Mouse (Mus musculus) liver (tissue): ENCODE measurements around the gene Slc16a10.
A peak's percentile ranks its signal among the peaks of the same experiment; 100 is the strongest.

Experiments
- DNase-seq: peaks from one replicate; pipeline ENCODE4 v3.0.0-alpha.2; 2020; ENCODE audit warnings: mixed read lengths

Gene Slc16a10

DNA sequence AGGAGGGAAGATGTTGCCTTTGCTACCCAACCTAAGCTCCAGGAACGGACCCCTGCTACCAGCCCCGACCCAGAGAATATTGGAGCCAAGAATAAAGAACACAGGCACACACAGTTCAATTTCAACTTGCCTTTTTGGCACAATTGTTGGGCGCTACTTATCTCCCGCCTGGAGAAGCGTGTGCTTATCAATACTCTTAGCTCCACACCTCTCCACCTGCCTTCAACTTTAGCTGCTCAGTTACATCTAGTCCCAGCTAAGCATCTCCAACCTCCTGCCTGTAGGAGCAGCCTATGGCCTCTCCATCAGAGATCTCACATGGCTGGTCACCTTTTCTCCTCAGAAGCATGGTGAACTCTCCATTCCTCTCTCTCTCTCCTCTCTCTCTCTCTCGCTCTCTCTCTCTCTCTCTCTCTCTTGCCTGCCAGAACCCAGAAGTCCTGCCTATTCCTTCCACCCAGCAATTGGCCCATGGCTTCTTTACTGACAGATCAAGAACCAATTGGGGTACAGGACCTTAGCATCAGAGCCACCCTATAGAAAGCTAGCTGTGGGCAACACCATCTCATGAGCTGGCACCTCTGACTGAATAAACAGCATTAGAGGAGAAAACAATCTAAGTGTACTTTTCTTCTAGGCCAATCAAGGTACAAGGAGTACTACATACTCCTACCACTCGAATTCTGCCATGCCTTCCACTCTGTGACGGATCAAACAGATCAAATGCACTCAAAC, 5.4 kb upstream of the Slc16a10 start:
- DNase-seq: peak; percentile 67

GRCm38 (mm10) chr10:40146451-40146850, 4.4 kb upstream of the Slc16a10 start:
- DNase-seq: no peak

- peak; percentile 70 for DNase-seq
Observed at GRCm38 (mm10) chr10:40144815-40145214, 2.8 kb upstream of the Slc16a10 start.

DNA sequence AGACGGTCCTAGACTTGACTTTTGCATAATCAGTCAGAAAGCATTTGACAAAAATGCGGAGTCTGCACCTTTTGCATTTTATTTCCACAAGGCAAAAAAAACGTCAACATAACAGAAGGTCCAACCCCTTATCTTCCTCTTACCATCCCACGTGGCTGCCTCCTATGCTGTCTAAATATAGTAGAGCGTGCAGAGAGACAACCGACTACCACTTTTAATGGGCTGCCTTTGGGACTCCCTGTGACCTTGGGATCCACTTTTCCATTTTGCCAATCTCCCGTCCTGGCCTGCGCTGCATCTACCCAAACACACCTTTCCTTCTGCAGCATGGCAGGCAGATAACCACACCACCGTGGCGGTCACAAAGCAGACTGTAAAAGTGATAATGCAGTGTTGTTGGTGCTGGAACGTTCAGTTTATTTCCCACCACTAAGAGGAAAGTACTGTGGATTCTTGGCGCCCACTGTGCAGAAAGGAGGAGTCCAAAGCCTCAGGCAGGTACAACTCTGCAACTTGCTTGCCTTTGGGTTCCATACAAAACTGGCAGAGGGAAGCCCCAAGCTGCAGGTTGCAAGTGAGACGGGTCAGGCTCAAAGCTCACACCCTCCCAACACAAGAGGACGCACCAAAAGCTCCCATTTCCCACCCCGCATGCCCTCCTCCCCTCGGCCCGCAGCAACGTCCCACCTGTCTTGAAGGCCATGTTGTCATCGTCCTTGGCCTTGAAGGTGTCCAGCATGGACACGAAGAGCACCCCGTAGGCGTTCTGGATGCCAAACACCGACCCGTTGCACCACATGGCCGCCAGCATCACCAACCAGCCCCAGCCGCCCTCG, 824 bp downstream of the Slc16a10 start:
- DNase-seq: peak; percentile 78

DNA sequence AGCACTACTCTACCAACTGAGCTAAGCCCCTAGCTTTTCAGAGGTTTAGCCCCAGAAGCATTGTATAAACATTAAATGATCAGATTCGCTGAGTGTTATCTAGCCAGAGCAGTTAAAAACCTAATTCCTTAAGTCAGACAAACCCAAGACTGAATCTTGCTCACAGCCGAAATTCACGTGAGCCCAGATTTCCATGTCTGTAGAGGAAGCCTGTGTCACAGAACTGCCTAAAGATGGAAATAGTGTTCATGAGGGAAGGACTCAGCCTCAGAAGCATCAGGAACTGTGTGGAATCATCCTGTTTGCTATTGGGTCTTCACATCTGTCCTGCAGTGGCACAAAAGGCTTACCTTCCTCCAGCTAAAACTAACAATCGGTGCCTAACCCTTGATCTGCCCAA, 2.4 kb downstream of the Slc16a10 start:
- DNase-seq: no peak

GRCm38 (mm10) chr10:40135807-40136778, 6.0 kb downstream of the Slc16a10 start:
- DNase-seq: no peak

- no peak for DNase-seq
Observed at GRCm38 (mm10) chr10:40134906-40135305, 7.2 kb downstream of the Slc16a10 start.

DNA sequence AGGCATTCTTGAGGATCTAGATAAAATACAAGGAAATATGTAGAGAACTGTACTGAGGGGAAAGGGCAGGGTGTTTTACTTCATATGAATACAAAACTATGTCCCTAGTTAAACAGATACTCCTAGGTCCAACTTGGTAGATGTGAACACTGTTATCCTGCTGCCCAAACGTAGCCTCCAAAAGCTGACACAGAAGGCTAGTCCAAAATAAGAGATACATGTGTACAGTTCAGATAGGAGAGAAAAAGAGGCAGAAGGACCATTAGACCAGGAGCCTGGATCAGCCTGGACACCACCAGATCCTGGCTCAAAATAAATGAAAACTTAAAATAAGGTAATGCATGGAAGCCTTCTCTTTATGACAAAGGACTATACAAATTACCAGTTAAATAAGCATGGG, 8.4 kb downstream of the Slc16a10 start:
- DNase-seq: no peak

DNA sequence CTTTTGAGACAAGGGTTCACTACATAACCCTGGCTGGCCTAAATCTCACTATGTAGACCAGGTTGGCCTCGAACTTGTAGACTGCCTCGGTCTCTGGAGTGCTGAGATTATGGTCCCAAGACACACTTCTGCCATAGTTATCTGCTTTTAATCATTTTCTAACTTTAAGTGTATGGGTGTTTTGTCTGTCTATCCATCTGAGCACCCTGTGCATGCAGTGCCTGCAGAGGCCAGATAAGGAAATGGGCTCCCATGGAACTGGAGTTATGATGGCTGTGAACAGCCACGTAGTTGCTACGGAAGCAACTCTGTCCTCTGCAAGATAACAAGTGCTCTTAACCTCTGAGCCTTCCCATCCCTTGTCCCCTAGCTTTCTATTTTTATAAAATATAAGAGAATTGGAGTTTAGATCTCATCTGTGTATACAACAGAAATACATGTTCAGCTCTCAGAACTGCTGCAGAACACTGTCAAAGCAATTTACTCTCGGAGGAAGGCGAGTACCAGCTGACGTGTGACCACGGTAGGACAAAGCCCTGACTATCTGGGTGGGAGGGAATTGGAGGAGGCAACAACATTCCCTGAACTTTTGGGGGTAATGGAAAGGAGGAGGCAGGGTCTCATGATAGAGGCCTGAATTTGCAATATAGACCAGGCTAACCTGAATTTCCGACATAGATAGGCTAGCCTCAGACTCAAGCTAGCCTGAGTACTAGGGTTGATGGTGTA, 10.2 kb downstream of the Slc16a10 start:
- peak; percentile 90 for DNase-seq

DNA sequence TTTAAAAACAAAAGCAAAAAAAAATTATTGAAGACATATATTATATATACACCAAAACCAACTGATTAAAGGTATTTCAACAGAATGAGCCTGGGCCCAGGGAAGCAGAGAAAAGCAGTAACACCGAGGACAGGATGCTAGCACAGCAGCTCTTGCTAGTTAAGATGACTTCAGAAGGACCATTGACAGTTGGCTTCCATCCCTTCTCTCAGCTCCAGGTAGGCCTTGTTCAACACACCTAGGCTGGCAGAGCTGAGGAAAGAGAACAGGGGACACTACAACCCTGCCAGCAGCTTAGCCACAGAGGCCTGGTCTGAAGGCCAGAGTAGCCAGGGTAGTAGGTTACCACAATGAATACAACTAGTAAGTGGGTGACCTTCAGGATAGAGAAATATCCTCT, 11.9 kb downstream of the Slc16a10 start:
- DNase-seq: no peak

DNA sequence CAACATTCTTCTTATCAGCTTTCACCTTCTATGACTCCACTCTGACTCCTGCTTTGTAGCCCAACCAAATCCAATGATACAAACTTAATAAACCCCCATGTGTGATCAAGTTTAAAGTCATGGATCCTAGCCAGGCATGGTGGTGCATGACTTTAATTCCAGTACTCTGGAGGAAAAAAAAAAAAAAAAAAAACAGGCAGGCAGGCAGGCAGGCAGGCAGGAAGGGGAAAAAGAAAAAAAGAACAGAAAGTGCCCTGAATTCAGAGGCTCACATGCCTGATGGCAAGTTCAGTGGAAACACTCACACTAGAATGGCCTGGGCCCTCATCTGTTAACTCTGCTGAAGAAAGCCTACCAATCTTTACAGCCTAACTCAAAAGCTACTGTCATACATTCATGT, 12.9 kb downstream of the Slc16a10 start:
- no peak for DNase-seq

DNA sequence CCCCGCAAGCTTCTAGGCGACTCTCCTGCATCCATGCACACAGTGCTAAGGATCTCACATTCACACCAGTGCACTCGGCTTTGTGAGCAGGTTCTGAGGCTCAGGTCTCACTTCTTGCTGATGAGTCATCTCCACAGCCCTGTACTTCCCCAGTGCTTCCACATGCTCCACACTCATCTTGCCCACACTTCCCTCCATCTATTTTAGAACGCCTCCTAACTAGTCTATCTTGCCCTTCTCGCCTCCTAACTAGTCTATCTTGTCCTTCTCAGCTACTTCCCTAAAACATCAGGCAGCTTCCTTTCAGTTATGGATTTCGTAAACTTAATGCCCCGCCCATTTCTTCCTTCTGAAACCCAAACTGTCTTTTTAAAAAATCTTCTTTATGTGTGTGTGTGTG, 13.6 kb downstream of the Slc16a10 start:
- DNase-seq: no peak

DNA sequence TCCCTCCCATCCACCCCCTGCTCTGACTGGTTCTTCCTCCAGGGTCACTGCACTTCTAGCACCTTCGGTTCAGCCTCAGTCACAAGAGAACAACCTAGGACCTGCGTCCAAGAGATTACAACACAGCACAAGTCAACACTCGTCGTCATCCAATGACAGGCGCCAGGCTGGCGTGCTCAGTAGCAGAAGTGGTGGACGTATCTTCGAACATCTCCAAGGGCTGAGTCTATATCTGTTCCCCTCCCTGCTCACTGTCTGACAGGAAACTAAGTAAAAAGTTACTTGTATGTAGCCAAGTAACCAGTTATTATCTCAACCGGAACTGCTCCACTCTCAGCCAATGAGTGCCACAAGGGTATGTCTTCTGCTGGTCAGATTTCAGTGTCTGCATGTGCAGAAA, 16.9 kb downstream of the Slc16a10 start:
- DNase-seq: peak; percentile 91

DNA sequence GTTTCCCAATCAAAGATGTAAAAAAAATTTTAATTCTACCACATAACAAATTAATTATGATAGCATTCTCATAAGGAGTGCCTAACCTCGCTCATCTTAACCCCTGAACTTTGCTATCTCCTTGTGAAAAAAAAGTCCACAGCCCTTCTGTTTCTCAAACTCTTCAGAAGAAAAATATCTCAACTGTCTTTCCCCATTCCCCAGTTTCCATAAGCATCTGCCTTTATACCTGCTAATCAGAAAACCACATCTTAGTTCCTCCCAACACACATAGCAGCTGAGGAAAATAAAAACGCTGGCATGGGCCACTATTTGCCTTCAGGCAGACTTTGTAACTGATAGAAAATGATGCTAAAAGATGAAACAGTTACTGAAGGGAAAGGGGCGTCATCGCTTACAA, 17.5 kb downstream of the Slc16a10 start:
- no peak for DNase-seq

DNA sequence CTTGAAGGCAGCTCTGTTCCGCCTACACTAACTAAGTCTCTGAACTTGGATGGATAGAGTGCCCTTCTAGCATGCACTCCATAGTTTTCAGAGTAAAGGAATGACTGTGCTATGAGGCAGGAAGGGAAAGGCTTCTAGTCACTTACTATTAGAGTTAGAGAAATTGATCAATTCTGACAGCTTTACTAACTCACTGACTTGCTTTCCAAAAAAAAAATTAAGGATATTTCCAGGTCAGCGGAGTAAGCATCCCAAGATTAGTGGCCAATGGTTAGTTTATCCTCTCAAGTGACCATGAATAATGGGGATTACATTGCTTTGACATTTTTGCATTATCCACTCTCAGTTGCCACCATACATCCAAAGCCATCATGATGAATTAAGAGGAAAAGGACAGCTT, 18.0 kb downstream of the Slc16a10 start:
- DNase-seq: no peak

DNA sequence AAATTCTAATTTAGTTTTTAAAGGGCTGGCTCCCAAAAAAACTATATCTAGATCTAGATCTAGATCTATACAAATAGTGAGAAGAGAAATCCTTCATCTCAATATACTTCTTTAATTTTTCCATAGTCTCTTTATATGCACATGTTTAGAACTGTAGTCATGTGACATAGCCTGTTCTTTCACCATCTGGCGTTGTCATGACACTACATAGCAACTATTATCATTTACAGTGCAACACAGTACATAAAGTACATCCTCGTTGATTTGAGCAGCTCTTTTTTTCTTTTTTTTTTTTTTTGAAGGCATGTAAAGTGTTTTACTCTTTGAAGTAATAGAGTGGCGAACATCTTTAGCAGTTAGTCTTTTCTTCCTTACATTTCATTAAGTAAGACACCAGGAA, 22.6 kb downstream of the Slc16a10 start:
- DNase-seq: no peak

DNA sequence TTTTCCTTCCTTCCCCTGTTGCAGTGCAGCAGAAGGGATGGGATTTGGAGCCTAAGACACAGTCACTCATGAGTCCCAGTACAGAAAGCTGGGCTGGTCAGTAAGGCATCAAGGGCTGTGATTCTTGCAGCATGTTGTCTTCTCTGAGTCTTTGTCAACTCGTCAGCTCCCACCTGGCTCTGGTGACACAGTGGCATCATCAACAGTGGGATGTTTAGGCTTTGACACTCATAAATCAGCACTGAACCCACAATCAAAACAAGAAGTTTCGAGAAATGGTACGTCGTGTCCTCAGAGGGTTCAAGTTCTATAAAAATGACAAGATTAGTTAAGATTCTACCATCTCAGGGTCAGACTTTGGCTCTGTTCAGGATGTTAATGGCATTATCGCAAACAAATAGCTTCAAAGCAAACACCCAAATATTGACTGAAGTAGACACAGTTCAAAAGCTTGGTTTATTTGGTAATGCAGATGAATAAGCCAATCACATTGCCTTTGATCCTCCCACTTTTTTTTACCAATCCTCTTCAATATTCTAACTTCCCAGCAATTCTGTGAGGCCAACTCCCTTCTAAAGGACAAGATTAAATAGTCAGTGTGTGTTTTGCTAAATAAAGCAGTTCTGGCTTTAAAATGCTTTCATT, 23.2 kb downstream of the Slc16a10 start:
- DNase-seq: no peak

DNA sequence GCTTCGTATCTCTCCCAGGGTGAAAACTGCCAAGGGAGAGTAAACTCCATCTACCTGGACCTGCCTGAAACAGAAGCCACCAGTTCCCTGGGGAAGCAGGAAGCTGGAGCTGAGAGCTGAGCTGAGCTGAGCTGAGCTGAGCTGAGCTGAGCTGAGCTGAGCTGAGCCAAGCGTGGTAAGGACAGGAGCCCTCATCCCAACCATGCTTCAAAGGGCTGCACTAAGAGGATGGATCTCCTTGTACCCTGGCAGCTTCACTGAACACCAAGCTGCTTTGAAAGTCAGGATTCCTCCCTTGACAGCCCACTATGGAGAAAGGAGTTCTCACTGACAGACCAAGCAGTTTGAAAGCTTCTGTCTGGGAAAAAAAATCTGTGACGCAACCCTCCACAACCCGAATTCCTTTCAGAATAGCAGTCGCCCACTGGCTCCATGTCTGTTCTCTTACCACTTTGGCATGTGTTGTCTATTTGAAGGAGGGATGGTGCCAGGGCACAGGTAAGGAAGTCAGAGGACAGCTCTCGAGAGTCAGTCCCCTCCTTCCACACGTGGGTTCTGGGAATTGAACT, 28.5 kb downstream of the Slc16a10 start:
- no peak for DNase-seq

GRCm38 (mm10) chr10:40112256-40112655, 29.8 kb downstream of the Slc16a10 start:
- no peak for DNase-seq

DNA sequence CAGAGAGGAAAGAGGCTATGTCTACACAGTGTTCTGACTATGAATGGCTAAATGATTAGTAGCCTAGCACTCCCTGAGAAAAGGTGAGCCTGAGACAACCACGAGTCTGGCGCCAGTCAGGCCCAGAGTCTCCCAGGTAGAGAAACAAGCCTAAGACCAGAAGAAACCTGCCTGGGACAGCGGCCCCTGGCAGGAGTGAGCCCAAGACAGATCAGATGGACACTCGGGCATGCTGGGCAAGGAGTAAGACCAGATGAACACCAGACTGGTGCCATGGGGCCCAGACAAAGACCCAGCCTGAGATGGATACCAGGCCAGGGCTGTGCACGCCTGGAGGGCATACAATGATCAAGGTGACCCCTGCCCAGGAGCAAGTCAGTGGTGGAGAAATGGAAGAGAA, 32.5 kb downstream of the Slc16a10 start:
- no peak for DNase-seq

DNA sequence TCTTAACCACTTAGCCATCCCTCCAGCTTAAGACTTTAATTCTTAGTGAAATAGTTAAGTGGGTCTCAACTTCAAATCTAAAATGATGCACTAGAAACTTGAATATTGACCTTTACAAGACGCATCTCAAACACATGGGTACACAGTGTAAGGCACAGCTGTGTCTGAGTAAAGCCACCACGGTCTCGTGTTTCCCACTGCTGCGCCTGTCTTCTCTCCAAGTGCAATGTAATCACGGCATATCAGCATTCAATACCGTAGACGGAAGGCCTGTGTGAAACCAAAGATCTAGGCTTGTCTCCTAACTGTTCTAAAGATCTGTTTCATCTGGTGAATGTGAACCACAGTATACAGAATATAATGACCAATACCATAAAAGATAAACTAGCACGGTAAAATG, 33.1 kb downstream of the Slc16a10 start:
- DNase-seq: no peak

- DNase-seq: no peak
Observed at GRCm38 (mm10) chr10:40107995-40108394, 34.1 kb downstream of the Slc16a10 start.
